Mouse (Mus musculus): Measurements from ENCODE around the gene Ss18l1. TPM values are rescaled to one million over a fixed set of nuclear protein-coding genes. Genes with fewer than 3 reads are reported as not detected.
A peak's percentile ranks its signal among the peaks of the same experiment; 100 is the strongest.

Gene Ss18l1
- polyA plus RNA-seq, 1 experiment = 0.07 TPM

- H3K4me1 ChIP-seq (ENCODE audit: control insufficient read depth) = peaks cover 21% of the 10 kb centered on the region
- peaks cover 98% of the 10 kb centered on the region for H3K36me3 ChIP-seq (ENCODE audit: control insufficient read depth)
- H3K4me3 ChIP-seq (replicated peaks) = no peak overlapping the region
- TF ChIP-seq GATA1 (IDR thresholded peaks at IDR 0.05; ENCODE audit: low read length) = no peak
- H3K9me3 ChIP-seq (ENCODE audit: control insufficient read depth, low read length) = no peaks in the 10 kb centered on the region
- H3K27me3 ChIP-seq (ENCODE audit: control insufficient read depth) = no peaks in the 10 kb centered on the region
Measured at GRCm38 (mm10) chr2:180031270-180031669, 11.0 kb upstream of the Ss18l1 start.

- H3K4me1 ChIP-seq (ENCODE audit: control insufficient read depth) = peaks cover 5% of the 10 kb centered on the region
- no peaks in the 10 kb centered on the region for H3K9me3 ChIP-seq (ENCODE audit: control insufficient read depth, low read length)
- H3K36me3 ChIP-seq (ENCODE audit: control insufficient read depth) = peaks cover 100% of the 10 kb centered on the region
- TF ChIP-seq TAL1 (IDR thresholded peaks at IDR 0.05; ENCODE audit: low read length) (no peak), GATA1 (IDR thresholded peaks at IDR 0.05; ENCODE audit: low read length) (no peak)
- no peaks in the 10 kb centered on the region for H3K27me3 ChIP-seq (ENCODE audit: control insufficient read depth)
- no peak overlapping the region for H3K4me3 ChIP-seq (replicated peaks)
Measured at GRCm38 (mm10) chr2:180032925-180033324, 9.4 kb upstream of the Ss18l1 start.

- TF ChIP-seq TAL1 (IDR thresholded peaks at IDR 0.05; ENCODE audit: low read length) = no peak
- TF ChIP-seq GATA1 (IDR thresholded peaks at IDR 0.05; ENCODE audit: low read length) = no peak
- Histone ChIP-seq H3K4me1 (ENCODE audit: control insufficient read depth) (no peaks in the 10 kb centered on the region; the same call in 1 of the 2 replicates), H3K36me3 (ENCODE audit: control insufficient read depth) (peaks cover 100% of the 10 kb centered on the region), H3K4me3 (replicated peaks) (no peak overlapping the region), H3K27me3 (ENCODE audit: control insufficient read depth) (no peaks in the 10 kb centered on the region), H3K9me3 (ENCODE audit: control insufficient read depth, low read length) (no peaks in the 10 kb centered on the region)
Measured at GRCm38 (mm10) chr2:180033956-180034355, 8.4 kb upstream of the Ss18l1 start.

GRCm38 (mm10) chr2:180034753-180035152 is 7.6 kb upstream of the Ss18l1 start:
- no peak for TF ChIP-seq GATA1 (IDR thresholded peaks at IDR 0.05; ENCODE audit: low read length)
- no peak for TF ChIP-seq TAL1 (IDR thresholded peaks at IDR 0.05; ENCODE audit: low read length)
- H3K36me3 ChIP-seq (ENCODE audit: control insufficient read depth) = peaks cover 100% of the 10 kb centered on the region
- peaks cover 3% of the 10 kb centered on the region for H3K4me1 ChIP-seq (ENCODE audit: control insufficient read depth)
- no peaks in the 10 kb centered on the region for H3K27me3 ChIP-seq (ENCODE audit: control insufficient read depth)
- H3K9me3 ChIP-seq (ENCODE audit: control insufficient read depth, low read length) = no peaks in the 10 kb centered on the region
- no peak overlapping the region for H3K4me3 ChIP-seq (replicated peaks)

- Histone ChIP-seq H3K4me1 (ENCODE audit: control insufficient read depth) (peaks cover 37% of the 10 kb centered on the region), H3K9me3 (ENCODE audit: control insufficient read depth, low read length) (no peaks in the 10 kb centered on the region), H3K36me3 (ENCODE audit: control insufficient read depth) (peaks cover 55% of the 10 kb centered on the region), H3K27me3 (ENCODE audit: control insufficient read depth) (peaks cover 21% of the 10 kb centered on the region), H3K4me3 (replicated peaks) (peak overlapping the region; percentile 78)
- TF ChIP-seq TAL1 (IDR thresholded peaks at IDR 0.05; ENCODE audit: low read length) (no peak), GATA1 (IDR thresholded peaks at IDR 0.05; ENCODE audit: low read length) (no peak)
Measured at GRCm38 (mm10) chr2:180040406-180040805, 1.9 kb upstream of the Ss18l1 start.

- Histone ChIP-seq H3K9me3 (ENCODE audit: control insufficient read depth, low read length) (no peaks in the 10 kb centered on the region), H3K4me1 (ENCODE audit: control insufficient read depth) (peaks cover 37% of the 10 kb centered on the region), H3K36me3 (ENCODE audit: control insufficient read depth) (peaks cover 42% of the 10 kb centered on the region), H3K27me3 (ENCODE audit: control insufficient read depth) (peaks cover 21% of the 10 kb centered on the region), H3K4me3 (replicated peaks) (peak overlapping the region; percentile 78)
- TF ChIP-seq GATA1 (IDR thresholded peaks at IDR 0.05; ENCODE audit: low read length) (no peak), TAL1 (IDR thresholded peaks at IDR 0.05; ENCODE audit: low read length) (no peak)
Measured at GRCm38 (mm10) chr2:180041577-180042255, 593 bp upstream of the Ss18l1 start.

GRCm38 (mm10) chr2:180042858-180043515 is 678 bp downstream of the Ss18l1 start:
- Histone ChIP-seq H3K36me3 (ENCODE audit: control insufficient read depth) (peaks cover 29% of the 10 kb centered on the region), H3K4me1 (ENCODE audit: control insufficient read depth) (peaks cover 37% of the 10 kb centered on the region), H3K4me3 (replicated peaks) (peak overlapping the region; percentile 78), H3K9me3 (ENCODE audit: control insufficient read depth, low read length) (no peaks in the 10 kb centered on the region), H3K27me3 (ENCODE audit: control insufficient read depth) (peaks cover 21% of the 10 kb centered on the region)
- TF ChIP-seq TAL1 (IDR thresholded peaks at IDR 0.05; ENCODE audit: low read length) (no peak), GATA1 (IDR thresholded peaks at IDR 0.05; ENCODE audit: low read length) (no peak)

- TF ChIP-seq GATA1 (IDR thresholded peaks at IDR 0.05; ENCODE audit: low read length) (no peak), TAL1 (IDR thresholded peaks at IDR 0.05; ENCODE audit: low read length) (no peak)
- Histone ChIP-seq H3K27me3 (ENCODE audit: control insufficient read depth) (peaks cover 21% of the 10 kb centered on the region), H3K4me3 (replicated peaks) (no peak overlapping the region), H3K36me3 (ENCODE audit: control insufficient read depth) (peaks cover 8% of the 10 kb centered on the region), H3K4me1 (ENCODE audit: control insufficient read depth) (peaks cover 29% of the 10 kb centered on the region), H3K9me3 (ENCODE audit: control insufficient read depth, low read length) (no peaks in the 10 kb centered on the region)
Measured at GRCm38 (mm10) chr2:180045283-180045682, 3.0 kb downstream of the Ss18l1 start.

GRCm38 (mm10) chr2:180047580-180047979 is 5.3 kb downstream of the Ss18l1 start:
- no peak overlapping the region for H3K4me3 ChIP-seq (replicated peaks)
- H3K9me3 ChIP-seq (ENCODE audit: control insufficient read depth, low read length) = no peaks in the 10 kb centered on the region
- peaks cover 17% of the 10 kb centered on the region for H3K4me1 ChIP-seq (ENCODE audit: control insufficient read depth)
- TF ChIP-seq TAL1 (IDR thresholded peaks at IDR 0.05; ENCODE audit: low read length) (no peak), GATA1 (IDR thresholded peaks at IDR 0.05; ENCODE audit: low read length) (no peak)
- peaks cover 21% of the 10 kb centered on the region for H3K27me3 ChIP-seq (ENCODE audit: control insufficient read depth)
- no peaks in the 10 kb centered on the region; the same call in 1 of the 2 replicates for H3K36me3 ChIP-seq (ENCODE audit: control insufficient read depth)
